Mouse (Mus musculus) adrenal gland, adult (tissue): Measurements from ENCODE around the gene Tmem255a.

Source experiments
- DNase-seq, 2 experiments: peaks; one replicate each; pipeline ENCODE4 v3.0.0; 2022 to 2023; ENCODE audit warnings: low spot score in 1 of 2; ENCODE audit not compliant: inconsistent age in 2 of 2

Tmem255a gene

DNA sequence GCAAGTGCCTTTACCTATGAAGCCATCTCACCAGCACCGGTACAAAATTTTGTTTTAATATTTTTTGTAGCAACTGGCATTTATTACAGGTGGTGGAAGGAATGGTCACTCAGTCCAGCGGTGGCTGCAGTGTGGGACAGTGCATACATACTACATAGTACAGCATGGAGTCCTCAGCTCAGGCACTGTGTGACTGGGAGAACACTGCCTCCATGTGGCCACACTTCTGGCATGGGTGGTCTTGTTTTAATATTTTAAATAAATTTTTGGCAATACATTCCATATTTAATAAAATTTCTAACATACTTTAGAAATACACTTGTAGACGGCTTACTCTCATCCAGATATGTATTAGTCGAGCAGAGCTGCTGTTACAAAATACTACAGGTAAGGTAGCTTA, 85.6 kb downstream of the Tmem255a start:
- no peak for DNase-seq

- DNase-seq: no peak
These were observed 86.2 kb downstream of the Tmem255a start for GRCm38 (mm10) chrX:38166064-38166463.

- DNase-seq: no peak
These were observed 86.9 kb downstream of the Tmem255a start for GRCm38 (mm10) chrX:38165315-38165714.

- no peak for DNase-seq
These were observed 93.1 kb downstream of the Tmem255a start for GRCm38 (mm10) chrX:38159097-38159496.
